Mouse (Mus musculus): Measurements from ENCODE around the gene Sigmar1.
"Not testable (repeated sequence)": the region's sequence is repeated elsewhere in the genome, so short reads cannot be mapped to it uniquely, and the experiment has no call there.

The Sigmar1 gene

DNA sequence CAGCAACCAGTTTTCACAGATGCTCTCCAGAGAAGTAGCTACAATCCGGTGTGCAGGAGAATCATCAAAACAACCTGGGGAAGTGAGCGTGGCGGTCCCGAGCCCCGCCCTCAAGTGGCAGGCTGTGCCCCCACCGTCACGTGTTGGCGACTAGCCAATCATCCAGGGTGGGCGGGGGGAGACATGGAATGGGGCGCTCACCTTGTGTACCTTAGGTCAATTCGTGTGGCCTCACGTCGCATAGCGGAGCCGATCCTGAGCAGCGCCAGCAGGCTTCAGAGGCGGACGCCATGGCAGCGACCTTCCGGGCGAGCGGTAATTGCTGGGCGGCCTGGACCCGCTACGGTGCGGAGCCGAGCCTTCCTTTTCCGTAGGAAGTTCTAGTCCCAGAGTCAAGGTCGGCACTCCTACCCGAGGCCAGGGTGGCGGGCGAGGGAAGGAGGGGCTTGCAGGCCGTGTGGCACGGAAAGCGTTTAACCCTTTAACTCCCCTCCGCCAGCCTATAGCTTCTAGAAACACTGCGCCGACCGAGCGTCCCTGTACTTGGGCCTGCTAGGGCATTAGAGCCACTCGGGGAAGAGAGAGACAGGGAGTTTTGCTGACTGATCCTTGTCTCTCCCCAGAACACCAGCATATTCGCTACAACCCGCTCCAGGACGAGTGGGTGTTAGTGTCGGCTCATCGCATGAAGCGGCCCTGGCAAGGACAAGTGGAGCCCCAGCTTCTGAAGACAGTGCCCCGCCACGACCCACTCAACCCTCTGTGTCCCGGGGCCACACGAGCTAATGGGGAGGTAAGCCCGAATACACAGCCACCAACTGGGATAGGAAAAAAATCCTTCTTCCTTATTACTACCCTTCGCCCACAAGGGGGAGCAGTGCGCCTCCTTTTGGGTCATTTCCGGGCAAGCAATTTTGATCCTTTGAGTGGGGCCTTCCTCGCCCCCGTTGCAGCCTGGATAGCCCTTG lies at the start of gene Sigmar1:
Gene Sigmar1 (minus strand): TSS at position 820 of the 968 bp plus-strand sequence.
- DNase-seq: peak; percentile 92

DNA sequence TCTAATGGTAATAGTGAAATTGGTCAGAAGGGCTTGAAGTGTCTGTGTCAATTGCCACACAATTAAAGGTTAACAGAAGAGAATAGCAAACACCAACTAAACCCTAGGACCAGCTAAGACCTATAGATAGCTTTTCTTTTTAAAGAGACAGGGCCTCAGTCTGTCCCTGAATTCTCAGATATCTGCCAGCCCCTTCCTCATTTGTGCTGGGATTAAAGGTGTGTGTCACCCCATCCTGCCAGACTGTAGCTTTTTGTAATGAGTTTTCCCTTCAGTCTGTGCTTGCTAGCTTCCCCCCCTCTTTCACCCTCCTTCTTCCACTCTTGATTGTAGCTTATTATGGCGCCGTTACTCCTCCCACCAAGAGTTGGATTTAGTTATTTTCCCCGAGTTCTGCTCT lies 27.2 kb upstream of the Sigmar1 start:
- DNase-seq: not testable (repeated sequence)

DNA sequence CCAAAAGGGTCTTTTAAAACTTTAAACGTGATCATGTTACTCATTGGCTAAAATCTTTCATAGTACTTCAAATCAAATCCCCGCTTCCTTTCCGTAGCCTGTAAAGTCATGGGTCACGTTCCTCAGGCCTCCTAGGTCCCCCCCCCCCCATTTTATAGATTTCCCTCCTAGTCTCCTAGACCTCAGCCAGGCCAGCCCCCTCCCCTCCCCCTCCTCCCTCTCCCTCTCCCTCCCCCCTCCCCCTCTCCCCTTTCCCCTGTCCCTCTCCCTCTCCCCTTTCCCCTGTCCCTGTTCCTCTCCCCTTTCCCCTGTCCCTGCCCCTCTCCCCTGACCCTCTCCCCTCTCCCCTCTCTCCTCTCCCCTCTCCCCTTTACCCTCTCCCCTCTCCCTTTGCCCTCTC lies 26.8 kb upstream of the Sigmar1 start:
- DNase-seq: not testable (repeated sequence)

- DNase-seq: not testable (repeated sequence)
Observed at GRCm38 (mm10) chr4:41781748-41782485, 26.0 kb upstream of the Sigmar1 start.

DNA sequence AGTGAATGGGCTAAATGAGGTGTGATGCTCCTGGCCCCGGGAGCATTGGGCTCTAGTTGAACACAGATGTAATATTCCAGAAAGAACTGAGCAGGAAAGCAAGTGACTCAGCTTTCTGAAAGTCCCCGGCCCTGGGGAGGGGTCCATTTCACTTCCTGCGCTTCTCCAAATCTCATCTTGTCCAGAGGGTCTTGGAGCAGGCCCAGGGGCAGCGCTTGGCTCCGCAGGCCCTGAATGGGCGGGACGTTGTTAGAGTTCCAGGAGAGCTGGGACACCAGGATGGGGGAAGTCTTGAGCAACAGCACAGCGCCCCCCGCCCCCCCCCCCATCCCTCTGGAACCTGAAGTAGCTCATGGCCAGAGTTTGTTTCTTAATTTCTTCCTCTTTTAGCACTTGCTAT lies 25.3 kb upstream of the Sigmar1 start:
- DNase-seq: not testable (repeated sequence)

- not testable (repeated sequence) for DNase-seq
Observed at GRCm38 (mm10) chr4:41775840-41776239, 19.9 kb upstream of the Sigmar1 start.

DNA sequence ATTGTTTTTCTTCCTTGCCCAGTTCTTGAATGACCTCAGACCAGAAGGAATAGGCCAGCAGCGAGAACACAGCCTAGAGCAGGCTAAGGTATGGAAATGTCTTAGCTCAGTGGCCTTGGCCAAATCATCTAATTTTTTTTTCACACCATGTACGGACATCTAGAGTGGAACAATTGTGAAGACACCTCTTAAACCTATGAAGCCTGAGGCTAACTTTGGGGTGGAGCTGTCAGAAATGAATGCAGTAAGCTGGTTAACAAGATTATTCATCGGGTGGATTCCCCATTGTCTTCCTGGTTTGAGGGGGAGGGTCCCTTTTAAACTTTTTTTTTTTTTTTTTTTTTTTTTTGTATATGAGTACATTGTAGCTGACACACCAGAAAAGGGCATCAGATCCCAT lies 18.5 kb upstream of the Sigmar1 start:
- not testable (repeated sequence) for DNase-seq

DNA sequence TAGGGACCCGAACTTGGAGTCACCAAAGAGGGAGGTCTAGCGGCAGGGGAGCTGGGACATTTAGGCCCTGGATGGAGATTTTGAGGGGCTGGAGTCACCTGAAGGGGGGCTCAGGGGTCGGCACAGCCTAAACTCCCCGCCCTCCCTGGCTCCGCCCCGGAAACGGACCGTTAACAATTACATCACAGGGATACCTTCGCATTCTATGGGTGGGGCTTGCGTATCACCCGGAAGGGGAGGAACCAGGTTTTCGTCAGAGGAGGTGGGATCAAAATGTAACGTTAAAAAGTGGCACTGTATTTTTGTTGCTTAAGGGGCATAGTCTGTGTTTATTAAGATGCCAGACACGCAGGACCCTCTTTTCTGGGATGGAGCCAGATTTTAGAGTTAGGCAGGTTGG lies 18.0 kb upstream of the Sigmar1 start, which contains the start of gene Ccl27a:
Gene Ccl27a (minus strand): TSS at position 246 of the 400 bp plus-strand sequence.
- peak; percentile 87 for DNase-seq

GRCm38 (mm10) chr4:41773502-41773901 lies 17.5 kb upstream of the Sigmar1 start:
- peak; percentile 87 for DNase-seq

GRCm38 (mm10) chr4:41772946-41773345 lies 17.0 kb upstream of the Sigmar1 start:
- DNase-seq: peak; percentile 40

DNA sequence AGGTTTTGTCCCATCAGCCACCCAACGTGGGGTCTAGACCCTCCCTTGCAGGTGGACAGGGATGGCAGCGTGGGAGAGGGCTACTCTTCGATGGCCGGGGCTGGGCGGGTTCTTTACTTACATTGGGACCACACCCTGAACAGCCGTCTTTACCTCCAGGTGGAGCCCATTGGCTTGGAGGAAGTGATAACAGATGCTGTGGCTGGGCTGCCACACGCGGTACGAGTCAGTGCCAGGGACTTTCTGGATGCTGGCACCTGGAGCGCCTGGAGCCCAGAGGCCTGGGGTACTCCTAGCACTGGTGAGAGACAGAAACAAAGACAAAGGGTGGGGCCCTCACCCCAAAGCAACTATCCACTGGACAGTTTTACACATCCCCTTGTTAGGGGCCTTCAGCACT lies 11.3 kb upstream of the Sigmar1 start:
- not testable (repeated sequence) for DNase-seq

DNA sequence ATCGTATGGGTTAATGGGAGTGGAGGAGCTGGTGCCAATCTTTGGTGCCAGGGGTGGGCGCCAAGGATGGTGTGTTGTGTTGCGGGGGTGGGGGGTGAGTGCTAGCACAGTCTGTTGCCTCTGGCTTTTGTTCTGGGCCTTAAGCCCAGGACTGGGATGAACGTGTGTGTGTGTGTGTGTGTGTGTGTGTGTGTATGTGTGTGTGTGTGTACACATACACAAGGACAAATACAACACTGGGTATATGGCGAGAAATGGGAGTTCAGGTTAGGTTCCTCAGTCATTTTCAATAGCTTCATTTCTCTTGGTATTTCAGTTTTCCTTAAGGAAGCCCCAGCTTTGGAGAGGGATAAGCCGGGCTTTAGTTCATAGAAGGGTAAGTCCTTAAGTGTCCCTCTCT lies 7.2 kb upstream of the Sigmar1 start:
- not testable (repeated sequence) for DNase-seq

GRCm38 (mm10) chr4:41762688-41763114 lies 6.7 kb upstream of the Sigmar1 start:
- peak; percentile 73 for DNase-seq

GRCm38 (mm10) chr4:41762099-41762687 lies 6.2 kb upstream of the Sigmar1 start:
- peak; percentile 70 for DNase-seq

DNA sequence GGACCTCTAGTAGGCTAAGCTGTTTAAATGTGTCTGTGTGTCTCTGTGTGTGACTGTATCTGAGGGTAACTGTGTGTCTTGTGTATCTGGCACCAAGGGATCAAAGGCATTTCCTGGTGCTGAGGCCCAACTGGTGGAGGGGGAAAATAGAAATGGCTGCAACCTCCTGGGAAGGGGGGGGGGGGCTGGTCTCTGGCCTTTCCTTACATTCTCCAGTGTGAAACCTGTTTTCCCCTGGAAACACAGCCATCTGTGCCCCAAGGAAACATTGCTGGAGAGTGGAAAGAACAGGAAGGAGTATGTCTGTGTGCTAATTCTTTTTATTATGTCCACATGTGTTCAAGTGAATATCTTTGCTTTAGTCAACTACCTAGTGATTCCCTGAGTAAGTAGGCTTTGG lies 5.7 kb upstream of the Sigmar1 start:
- no peak for DNase-seq

DNA sequence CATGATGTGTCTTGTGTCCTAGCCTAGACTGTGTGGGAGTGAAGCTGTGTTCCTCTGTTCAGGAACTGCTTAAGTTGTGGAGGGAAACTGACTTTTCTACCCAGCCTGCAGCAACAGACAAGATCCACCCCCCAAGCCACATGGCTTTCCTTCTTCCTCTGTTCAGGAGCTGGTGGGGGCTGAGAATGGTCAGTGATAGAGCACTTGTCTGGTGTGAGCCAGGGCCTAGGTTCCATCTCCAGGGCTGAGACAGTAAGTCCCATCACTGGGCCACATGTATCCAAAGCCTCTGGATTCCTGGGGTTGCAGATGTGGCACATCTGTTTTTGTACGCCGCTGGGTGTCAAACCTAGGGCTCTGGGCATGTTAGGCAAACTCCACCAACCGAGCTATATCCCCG lies 5.0 kb upstream of the Sigmar1 start:
- peak; percentile 33 for DNase-seq

DNA sequence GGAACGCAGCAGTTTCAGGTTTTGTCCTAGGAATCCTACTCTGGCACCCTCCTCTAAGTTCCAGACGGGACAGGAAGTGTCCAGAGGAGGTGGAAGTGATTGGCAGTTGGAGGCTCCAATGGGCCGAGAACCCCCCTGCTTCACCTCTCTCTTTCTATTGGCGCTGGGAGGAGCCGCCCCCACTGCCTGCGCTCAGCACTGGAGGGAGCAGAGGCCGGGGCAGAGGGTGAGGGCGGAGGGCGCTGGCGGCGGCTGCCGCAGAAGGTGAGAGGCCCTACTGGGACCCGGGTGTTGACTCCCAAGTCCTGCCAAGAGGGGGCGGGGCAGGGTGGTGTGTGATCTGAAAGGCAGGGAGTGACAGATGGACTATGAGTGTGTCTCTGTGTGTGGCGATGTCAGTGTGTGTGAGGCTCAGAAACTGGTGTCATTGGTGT lies 4.3 kb upstream of the Sigmar1 start:
- peak; percentile 95 for DNase-seq

GRCm38 (mm10) chr4:41759656-41760287 lies 3.8 kb upstream of the Sigmar1 start:
- peak; percentile 30 for DNase-seq

DNA sequence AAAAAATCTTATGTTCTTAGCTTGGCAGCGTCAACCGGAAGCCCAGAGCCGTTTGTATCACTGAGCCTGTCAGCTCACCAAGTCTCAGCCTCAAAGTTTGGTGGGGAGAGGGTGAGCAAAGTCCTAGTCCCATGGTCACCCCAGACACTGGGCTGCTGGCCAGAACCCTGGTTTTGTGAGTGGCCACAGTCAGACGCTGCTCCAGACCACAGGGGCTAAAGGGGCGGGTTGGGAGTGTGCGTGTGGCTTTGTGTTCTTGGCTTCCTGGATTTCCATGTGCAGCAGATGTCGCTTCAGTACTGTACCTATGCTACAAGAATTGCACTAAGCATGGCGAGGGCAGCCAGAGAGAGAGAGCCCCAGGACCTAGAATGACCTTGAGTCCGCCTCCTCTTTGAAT lies 3.2 kb upstream of the Sigmar1 start:
- peak; percentile 87 for DNase-seq

DNA sequence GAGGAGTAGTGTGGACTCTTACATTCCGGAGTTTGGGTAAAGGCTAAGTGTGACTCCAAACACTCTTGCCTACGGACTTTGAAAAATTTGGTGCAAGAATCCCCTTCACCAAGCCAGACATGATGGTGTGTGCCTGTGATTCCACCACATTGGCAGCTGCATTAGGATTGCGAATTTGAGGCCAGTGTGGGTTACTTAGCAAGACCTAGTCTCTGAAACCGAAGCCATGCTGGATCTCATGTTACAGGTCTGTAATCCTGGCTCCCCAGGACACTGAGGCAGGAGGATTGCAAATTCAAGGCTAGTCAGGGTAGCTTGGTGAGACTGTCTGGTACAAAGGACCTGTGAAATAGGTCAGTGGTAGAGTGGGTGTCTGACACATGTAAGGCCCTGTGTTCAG lies 2.7 kb upstream of the Sigmar1 start:
- DNase-seq: no peak

DNA sequence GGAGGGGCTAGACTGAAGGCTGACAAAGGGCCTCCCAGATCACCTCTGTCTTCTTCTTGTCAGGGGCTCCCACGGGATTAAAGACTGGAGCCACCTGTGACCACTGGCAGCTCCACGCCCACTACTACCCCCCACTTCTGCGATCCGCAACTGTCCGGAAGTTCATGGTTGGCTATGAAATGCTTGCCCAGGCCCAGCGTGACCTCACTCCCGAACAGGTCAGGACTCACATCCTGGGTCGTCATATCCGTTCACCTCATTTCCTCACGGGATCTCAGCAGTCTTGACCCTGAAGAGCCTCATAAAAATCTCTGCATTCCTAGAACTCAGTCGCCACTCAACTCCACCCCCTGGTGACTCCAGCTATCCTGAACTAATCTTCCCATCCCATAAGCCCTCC lies 2.1 kb upstream of the Sigmar1 start:
- peak; percentile 65 for DNase-seq

DNA sequence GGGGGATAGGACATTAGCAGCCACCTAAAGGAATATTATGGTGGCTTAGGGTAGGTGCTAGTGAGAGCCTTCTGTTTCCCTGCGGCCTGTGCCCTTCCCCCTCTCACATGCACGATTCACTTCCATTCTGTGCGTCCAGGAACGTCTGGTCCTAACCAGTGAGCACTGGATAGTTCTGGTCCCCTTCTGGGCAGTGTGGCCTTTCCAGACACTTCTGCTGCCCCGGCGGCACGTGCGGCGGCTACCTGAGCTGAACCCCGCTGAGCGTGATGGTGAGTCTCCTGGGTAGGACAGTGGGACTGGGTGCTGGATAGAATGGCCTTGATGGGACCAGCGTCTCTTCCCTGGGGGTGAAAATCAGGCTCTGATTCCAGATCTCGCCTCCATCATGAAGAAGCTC lies 1.4 kb upstream of the Sigmar1 start:
- peak; percentile 46 for DNase-seq

DNA sequence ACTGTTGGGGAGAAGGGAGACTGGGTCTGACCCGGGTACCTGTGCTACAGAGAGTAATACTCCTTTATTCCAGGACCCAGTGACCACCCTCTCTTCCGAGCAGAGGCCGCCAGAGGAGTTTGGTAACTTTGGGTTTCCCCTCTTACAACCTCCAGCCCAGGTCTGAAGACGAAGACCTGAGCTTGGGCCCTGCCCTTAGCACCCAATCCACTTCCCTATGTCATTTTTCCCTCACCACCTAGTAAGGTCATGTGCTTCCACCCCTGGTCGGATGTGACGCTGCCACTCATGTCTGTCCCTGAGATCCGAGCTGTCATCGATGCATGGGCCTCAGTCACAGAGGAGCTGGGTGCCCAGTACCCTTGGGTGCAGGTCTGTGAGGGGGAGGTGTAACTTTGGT lies 483 bp upstream of the Sigmar1 start:
- no peak for DNase-seq

Data from kidney, postnatal 10 days (tissue).